Mouse (Mus musculus) urinary bladder, postnatal 10 days (tissue): ENCODE measurements around the gene Top3b.
A peak's percentile ranks its signal among the peaks of the same experiment; 100 is the strongest.
"Not testable (repeated sequence)": the region's sequence is repeated elsewhere in the genome, so short reads cannot be mapped to it uniquely, and the experiment has no call there.

Experiments
- DNase-seq: peaks from one replicate; pipeline ENCODE4 v3.0.0; 2022; ENCODE audit warnings: low spot score

Gene Top3b

GRCm38 (mm10) chr16:16897056-16897584, 26.6 kb downstream of the Top3b start:
- DNase-seq, result no peak

DNA sequence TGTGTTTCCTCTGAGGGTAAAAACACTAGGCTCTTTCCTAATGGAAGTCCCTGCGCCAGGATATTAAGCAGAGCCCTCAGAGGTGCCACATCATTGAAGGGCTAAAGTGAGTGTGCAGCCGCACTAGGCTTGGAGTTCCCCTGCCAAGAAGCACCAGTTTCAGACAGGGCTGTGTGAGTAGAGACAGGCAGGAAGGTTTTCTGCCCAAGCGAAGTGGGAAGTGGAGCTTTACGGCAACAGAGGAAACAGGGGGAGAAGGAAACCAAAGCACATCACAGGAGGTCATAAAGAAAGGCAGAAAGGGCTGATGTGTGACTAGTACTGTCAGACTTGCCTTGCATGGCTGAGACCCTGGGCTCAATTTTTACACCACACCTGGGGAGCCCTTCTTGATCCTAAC, 31.8 kb downstream of the Top3b start:
- DNase-seq, result no peak

- no peak for DNase-seq
These were observed 32.7 kb downstream of the Top3b start for GRCm38 (mm10) chr16:16903188-16903587.

GRCm38 (mm10) chr16:16907799-16908198, 37.3 kb downstream of the Top3b start:
- DNase-seq, result no peak

DNA sequence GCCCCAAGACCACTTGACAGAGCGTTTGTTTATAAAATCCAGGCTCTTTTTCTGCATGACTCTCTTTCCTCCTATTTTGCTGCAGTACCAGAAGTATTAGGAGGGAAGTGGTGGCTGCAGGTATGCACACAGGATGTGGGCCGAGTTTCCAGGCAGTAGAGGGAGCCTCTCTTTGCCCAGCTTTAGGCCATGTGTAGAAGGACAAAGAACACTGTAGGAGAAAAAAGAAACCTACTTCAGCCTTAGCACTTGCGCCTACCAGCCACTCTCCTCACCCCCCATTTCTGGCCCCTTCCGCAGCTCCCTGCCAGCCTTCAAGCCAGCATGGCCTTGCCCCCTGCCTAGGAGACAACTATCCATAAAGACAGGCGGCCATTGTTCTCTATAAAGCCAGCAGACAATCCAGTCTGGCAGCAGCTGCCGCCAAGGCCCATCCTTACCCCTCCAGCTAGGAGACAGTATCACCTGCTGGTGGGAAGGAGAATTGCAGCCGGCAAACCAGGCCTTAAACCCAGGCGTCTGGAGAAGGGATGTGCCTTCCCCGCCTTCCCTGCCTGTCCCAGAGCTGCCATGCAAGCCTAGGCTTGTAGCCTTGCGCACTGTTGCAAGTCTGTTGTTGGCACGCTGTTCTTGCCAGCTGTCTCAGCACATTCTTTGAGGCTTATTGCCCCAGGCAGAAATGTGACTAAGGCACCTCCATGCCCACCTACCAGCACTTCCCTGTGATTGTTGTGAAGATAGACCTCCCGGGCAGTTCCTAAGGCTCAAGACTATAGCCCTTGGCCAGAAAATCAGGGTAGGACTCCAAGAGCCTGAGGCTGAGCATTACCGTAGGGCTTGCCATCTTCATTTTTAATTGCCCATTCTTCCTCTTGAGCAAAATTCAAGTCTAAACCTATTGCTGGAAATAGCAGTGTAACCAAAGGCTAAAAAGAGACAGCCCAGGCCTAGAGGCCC, 41.4 kb downstream of the Top3b start:
- DNase-seq, result peak; percentile 62

DNA sequence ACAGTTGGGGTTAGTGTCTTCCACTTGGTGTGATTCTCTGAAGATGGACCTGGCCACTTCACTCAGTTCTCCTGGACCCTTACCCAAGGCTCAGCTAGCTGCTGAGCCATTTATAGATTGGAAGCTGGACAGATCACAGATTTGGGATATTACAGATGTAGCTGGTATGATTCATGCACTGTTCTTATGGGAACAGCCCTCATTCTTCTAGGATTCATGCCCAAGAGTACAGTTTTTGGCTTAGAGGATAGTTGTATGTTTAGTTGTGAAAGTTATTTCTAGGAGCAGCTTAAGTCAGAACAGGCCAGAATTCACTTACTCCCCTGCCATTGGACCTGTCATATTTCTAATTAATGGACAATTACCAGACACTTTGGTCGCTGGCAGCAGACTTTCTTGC, 42.9 kb downstream of the Top3b start:
- DNase-seq, result no peak

GRCm38 (mm10) chr16:16918441-16919117, 48.0 kb downstream of the Top3b start:
- no peak for DNase-seq

GRCm38 (mm10) chr16:16921021-16921435, 50.5 kb downstream of the Top3b start:
- no peak for DNase-seq

DNA sequence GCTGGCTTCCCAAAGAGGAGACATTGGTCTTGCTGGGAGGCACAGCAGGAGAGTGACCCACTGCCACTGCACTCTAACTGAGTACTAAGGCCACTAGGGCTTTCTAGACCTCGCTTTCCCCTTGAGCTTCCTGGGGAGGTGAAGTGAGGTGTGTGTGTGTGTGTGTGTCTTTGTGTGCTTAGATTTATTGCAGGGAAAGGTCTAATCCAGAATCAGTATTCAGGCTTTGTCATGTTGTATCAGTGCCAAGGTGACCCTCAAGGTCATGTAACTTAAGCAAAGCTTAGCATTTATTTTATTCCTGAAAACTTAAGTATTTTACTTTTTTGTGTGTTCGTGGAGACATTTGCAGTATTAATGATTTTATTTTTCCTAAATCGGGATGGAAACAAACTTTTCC, 53.9 kb downstream of the Top3b start:
- DNase-seq, result no peak

DNA sequence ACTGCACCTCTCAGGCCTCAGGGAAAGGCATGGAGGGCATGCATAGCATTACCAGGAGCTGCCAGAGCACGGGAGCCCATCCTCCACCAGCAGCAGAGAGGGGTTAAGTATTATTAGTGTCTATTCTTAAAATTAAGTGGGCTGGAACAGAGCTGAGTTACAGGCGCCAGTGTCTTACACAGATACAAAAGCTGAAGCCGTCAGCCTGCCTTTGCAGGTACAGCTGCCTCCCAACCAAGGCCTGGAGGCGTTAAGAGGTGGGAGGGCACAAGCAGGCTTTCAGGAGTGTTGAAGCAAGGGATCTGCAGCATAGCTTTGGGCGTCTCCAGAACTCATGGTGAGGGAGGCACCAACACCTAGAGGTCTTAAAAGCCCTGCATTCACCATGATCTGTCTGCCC, 56.0 kb downstream of the Top3b start:
- no peak for DNase-seq

DNA sequence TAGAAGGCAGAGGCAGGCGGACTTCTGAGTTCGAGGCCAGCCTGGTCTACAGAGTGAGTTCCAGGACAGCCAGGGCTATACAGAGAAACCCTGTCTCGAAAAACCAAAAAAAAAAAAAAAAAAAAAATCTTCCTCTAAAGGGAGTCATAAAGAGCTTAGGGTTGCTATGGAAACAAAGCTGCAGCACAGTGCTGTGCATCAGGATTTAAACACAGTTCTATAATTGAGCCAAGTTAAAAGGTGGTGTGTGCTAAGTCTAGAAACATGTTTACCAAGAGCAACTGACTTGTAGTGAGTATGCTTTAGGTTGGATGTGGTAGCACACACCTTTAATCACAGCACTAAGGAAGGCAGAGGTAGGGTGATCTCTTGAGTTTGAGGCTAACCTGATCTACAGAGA, 58.4 kb downstream of the Top3b start:
- DNase-seq, result not testable (repeated sequence)

DNA sequence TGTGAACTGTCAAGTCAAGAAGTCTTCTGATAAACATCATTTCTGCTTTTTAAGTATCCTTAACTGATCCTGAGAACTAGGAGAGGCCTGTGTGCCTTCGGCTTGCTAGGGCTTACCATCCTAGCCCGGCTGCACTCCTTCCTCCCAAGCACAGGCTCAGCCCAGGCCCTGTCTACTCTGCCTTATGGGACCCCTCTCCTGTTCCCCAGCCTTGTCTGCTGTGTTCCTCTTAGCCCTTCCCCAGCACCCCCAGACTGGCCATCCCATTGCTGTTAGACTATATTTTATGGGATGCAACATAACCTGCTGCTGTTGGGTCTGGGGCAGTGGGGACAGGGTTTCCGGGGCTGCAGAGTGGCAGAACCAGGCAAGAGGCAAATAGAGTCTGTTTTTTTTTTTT, 59.8 kb downstream of the Top3b start:
- no peak for DNase-seq

DNA sequence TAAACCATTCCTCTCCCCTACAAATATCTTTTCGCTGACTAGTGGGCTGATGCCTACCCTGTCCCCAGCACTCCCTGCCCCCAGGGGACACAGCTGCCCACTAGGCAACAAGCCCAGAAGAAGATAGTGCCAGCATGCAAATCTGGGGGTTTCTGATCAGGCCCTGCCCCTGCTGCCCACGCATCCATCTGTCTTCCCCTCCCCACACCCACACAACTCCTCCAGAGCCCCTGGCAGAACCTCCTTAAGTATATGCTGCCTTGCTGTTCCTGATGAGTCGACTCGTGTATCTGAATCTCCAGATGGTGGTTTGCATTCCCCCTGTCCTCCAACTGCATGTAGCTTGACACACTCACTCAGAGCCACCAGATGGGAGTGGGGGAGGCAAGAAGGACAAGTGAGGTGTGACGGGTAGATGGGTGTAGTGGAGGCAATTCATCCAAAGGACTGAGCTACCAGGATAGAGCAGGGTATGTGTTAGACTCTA, 60.3 kb downstream of the Top3b start:
- DNase-seq, result no peak

DNA sequence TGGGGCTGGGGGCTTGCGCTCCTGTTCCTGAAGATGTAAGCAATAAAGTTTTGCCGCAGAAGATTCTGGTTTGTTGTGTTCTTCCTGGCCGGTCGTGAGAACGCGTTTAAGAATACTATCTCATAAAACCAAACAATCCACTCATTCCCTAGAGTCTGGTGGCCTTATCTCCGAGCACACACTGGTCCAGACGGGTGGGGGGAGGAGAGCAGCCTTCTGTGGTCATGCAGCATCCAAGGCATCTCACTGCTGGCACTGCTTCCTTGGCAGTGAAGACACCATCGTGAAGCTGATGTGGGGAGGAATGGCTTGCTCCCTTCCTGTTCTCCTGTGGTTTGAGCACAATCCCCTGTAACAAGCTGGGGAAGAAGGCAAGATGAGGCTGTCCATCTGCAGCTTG, 69.0 kb downstream of the Top3b start:
- no peak for DNase-seq

- DNase-seq, result no peak
These were observed 70.5 kb downstream of the Top3b start for GRCm38 (mm10) chr16:16941078-16941477.
